Mouse (Mus musculus) layer of hippocampus, adult 11-12 months (tissue): ENCODE measurements around the gene Gm20388.

Experiments
- DNase-seq: peaks from one replicate; pipeline ENCODE4 v3.0.0; 2022; ENCODE audit warnings: low spot score

The Gm20388 gene

DNA sequence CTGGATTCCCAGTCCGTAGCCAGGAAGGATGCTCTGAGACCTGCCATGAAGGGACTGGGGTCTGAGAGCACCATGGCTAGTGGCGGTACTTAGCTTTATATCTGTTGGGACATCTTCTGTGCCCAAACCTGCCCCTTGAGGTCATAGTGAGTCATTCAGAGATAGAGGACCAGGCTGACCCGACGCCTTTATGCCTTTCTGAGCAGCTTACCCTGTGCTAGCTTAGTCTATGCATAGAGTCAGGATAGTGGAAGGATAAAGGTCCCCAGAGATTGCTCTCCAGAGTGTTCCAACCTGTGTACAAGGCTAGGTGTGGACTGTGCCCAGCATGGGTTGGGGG is 582.2 kb downstream of the Gm20388 start:
- DNase-seq = no peak

DNA sequence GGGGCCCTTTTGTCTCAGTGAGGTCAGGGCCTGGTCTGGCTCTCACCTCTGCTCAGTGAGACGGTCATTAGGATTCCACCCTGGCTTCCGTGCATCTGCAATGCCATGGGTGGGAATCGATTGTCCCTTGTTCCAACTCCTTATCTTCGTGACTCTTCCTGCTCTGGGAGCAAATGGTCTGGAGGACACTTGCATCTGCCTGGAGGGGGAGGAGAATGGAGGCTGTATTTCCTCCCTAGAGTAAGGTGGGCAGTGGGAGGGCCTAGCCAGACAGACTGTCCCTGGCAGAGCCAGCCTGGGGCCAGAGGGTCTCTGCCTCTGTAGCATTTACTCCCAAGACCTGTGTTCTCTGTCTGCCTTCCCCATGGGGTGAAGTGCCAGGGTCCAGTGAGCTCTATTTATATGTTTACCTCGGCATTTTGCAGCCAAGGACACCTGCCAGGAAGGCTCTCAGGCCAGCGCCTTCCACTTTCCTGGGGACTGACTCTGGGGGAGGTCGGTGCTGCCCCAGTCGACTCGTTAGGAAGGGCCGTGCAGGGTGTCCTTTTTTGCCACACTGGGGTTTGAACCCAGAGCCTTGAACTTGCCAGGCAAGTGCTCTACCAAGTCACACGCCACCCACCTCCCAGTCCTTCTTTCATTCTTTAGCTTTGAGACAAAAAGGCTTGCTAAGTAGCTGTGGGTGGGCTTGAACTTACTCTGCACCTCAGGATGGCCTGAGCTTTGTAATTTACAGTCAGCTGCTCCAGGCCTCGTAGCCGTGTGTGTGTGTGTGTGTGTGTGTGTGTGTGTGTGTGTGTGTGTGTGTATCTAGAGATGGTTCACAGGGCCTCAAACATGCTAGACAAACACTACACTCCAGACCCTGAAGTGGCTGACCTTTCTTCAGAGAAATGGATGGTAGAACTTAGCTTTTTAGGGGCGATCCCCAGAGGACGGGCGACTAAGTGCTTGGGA is 583.1 kb downstream of the Gm20388 start:
- DNase-seq = no peak

DNA sequence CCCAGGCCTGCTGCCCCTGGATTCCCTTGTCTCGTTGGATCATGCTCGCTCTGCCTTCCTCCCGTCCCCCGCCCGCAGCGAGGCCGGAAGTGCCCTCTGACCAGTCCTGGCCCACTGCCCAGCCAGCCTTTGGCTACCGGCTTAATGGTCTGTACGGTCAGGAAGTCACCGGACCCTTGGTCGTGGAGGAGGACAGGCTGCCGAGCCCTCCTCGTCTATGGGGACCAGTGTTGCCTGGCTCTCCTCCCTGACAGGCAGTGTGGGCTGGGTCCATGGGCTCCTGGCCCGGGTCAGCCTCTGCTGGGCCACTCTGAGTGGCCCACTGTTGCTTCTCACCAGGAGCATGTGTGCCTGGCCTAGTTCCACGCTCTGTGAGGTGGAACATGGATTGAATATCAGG is 584.3 kb downstream of the Gm20388 start:
- peak; percentile 63 for DNase-seq

DNA sequence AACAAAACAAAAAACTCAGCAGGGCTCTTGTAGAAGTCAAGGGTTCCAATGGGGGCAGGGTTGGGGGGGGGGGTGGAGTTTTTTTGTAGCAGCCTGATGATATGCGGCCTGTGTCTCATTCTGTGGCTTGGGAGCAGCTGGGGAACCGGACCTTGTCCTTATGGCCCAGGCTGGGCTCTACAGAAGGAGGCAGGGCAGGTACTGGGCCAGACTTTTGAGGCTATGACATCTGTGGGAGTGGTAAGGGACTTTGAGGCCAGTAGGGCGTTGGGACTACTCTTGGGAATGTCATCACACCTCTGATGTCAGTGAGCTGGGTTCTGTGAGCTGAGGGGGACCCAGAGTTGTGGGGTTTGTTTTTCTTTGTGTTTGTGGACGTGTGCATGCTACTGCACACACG is 584.8 kb downstream of the Gm20388 start:
- DNase-seq = no peak

DNA sequence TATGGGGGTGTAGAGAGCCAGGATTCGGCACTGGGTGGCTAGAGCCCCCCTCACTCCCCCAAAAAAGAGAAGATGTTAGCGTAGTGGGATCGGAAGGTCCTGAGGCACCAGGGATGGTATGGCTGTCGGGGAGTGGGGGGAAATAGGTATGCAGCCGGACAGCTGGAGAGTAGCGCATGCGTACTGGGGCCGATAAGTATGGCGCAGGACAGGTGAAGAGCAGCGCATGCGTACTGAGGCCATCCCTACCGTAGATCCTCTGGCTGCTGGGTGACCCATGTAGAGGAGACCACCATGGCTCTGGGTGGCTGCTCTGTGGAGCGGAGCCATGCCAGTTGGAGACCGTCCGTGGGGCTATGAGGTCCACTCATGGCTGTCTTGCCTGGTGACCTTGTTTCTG is 585.8 kb downstream of the Gm20388 start:
- DNase-seq = no peak

DNA sequence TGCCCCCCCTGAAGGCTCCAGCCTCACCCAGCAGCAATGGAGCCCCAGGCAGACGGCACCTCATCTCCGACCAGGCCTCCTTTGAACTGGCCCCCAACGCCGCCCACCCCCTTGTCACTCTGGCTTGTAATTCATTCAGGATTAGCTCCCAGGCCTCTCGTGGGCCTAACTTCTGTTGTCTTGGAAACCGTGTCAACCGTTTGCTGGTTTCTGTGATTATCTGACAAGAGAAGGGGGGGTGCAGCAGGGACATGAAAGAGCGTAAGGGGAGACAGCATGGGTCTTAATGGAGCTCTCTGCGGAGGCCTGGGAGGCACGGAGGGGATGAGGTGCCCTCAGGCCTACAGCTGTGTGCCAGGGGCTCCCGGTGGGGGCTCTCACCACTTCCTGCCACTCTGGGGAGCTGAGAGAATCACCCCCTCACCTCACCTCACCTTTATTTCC is 586.9 kb downstream of the Gm20388 start:
- no peak for DNase-seq

DNA sequence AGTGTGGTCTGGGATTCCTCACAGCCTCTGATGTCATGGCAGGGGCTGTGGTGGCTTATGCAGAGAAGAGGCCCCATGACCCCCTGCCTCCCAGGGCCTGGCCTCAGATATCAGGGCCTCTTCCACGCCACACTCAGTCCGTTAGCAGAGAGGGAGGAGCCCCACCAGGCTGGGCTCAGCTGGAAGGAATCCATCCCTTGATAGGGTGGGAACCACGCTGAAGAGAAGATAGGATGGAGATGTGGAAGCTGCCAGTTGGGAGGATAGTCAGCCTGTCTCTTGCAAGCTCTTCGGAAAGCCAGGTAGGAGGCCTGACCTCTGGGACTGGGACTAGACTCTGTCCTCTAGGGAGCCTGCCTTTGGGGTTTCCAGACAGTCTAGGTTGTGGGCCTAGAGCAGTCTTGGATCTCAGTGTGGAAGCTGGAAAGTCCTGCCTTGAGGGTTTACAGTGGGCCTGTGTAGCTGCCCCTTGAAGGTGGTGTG is 587.7 kb downstream of the Gm20388 start:
- no peak for DNase-seq

DNA sequence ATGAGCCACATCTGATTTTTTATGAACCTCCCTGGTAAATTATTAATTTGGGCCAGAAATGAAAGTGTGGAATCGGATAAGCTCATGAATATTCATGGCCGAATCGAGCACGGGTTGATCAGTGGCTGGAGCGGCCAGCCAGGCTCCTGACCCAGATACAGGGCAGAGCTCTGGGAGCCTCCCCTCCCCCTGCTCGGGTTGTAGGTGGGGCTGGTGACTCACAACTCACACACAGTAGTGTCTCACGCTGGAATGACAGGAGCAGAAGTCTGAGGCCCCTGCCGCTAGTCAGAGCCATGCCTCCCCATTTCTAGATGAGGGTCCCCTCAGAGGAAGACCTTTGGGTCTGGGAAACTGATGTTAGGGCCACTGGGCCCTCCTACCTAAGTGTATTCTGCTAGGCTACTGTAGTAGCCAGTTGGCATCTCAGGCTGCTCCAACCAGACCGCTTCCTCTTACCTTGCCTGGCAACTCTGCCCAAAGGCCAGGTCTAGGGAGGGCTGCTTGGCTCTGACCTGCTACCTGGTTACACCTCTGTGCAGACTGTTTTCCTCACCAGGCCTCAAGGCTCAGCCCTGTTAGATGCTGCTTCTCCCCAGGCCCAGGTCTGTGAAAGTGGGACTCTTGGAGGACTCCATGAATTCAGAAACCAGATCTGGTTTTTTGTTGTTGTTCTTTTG is 588.4 kb downstream of the Gm20388 start:
- DNase-seq = no peak

DNA sequence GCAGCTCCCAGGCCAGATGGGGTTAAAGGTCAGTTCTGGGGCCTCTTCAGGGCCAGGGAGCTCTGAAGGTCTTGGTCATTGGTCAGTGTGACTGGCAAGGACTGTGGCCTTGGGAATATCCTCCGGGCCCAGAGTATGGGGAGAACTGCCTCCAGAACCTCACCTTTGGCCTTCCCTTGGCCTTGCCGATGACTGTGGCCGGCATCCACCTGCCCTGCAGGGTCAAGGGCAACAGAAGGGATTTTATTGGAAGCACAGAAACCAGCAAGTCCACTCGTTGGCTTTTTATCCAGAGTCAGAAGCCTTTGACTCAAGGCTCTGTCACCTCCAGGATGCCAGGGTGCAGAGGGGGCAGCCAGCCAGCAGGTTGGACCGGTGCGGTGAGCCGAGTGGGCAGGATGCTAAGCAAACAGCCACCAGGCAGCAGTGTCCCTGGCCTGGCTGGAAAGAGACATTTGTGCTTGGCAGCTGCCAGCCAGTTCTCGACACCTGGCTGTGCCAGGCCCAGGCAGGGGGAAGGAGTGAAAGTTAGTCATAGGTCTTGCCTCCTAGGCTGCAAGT is 590.1 kb downstream of the Gm20388 start:
- DNase-seq = no peak

DNA sequence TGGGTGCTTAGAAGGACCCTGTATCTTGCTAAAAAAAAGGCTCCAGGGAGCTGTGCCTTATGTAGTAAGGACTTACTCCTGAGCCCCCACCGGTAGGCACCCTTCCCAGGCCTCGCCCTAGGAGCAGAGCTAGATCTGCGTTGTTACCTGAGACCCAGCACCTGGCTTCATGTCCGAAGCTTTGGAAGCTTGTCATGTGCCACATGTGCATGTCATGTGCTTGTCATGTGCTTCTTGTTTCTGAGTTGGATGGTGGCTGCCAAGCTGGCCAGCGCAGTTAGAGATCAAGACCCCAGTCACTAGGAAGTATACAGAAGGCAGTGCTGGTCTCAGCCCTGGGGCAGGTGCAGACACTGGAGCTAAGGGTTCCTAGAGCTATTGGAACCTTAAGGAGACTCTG is 590.8 kb downstream of the Gm20388 start:
- DNase-seq = no peak

DNA sequence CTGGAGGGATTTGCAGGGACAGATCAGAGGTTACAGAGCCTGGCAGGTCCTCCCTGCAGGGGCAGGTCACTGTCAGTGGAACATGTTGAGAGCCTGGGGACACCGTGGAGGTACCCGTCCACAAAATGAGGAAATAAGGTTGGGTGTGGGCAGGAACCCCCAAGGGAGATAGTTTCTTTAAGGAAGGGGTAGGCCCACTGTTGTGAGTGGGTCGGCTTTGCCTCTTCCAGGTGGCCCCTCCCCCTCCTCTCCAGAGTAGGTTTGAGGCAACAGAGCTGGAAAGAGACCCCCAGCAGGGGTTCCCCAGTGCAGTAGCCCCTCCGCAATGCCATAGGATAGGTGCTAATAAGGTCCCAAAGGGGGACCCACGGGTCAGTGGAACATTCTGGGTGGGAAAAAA is 591.8 kb downstream of the Gm20388 start:
- no peak for DNase-seq

DNA sequence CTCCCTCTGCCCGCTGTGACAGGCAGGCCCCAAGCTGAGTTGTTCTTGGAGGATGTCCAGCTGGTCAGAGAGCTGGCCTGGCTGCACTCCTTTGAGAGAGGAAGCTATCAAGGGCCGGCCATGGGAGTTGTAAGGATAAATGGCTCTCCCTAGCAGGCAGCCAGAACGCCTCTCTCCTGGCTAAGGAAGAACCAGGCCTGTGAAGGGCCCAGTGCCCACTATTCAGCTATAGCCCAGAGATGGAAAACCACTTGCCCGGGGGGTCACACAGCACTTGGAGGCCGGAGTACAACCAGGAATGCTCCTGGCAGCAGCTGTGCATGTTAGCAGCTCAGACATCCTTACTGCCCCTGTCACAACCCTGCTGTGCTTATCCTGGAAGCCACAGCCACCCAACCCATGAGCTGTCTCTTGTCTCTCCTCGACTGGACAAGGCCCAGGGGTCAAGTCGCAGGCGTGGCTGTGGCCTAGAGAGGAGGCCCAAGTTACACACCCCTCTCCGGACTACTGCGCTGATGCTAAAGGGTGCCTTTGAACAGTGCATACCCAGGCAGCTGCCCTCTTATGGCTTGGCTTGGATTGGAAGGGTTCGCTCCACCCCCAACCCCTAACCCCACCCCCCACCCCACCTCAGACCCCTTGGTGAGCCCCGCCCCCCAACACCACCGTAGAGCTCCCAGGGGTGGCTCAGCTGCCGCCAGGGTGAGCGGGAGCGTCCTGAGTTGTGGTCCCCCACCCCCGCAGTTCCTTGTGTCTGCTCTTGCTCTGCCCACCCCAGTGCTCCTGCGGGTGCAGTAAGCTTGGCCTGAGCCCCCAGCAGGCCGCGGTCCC is 593.8 kb downstream of the Gm20388 start:
- DNase-seq = peak; percentile 68

DNA sequence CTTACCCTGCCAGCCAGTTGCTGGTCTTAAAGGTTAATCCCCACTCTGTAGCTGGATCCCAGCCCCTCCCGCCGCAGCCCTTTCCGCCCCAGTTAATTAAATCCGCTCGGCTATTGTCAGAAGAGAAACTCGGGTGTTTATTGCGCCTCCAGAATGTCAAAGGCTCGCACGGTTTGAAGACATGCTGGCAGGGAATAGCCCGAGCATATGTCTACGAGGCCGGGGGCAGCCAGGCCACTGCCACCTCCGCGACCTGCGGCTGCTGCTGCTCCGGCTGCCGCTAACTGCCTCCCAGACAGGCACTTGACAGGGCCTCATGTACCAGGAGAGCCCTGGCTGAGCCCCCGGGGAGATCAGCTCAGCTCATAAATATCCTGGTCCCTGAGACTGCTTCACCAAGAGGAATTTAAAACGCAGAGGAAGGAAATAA is 594.5 kb downstream of the Gm20388 start:
- no peak for DNase-seq

DNA sequence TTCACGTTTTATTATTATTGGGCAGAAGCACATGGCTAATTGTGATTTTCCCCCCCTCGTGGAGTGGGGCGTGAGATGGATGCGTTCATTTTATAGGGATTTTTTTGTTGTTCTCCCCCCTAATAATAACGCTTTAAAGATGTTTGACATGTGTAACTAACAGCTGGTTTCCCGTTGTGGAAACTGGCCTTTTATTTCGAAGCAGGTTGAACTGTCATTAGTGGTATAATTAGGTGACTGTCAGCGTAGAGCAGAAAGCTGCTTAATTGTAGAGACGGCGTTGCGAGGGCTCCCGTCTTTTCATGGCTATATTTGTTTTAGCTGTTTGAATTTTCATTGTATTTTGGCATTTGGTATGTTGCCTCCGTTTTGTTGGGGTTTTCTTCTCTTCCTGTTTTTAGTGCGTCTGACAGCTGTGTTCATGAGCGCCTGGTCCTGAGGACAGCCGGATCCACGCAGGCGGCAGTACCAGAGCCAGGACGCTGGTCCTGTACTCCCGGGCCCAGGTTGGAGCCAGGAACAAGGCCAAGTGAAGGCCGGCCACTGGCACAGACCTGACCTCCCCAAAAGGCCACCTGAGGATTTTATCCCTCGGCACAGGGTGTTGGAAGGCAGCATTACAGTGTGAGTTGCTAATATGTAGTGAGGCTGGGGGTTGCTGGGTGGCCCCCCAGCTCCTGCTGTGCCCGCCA is 595.1 kb downstream of the Gm20388 start:
- DNase-seq = no peak

DNA sequence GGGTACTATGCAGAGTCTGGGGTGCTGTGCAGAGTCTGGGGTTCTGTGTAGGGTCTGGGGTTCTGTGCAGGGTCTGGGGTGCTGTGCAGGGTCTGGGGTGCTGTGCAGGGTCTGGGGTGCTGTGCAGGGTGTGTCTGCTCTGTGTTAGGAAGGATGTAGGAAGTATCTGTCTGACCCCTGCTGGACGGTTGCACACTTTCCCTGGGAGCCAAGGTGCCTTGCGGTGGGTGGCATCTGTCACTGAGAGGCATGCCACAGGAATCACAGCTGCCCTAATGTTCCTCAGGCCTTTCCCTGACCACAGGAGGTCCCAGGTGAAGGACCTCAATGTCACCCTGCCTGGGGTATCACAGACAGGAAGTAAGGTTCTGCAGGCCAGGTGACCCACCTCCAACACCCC is 595.9 kb downstream of the Gm20388 start:
- no peak for DNase-seq

DNA sequence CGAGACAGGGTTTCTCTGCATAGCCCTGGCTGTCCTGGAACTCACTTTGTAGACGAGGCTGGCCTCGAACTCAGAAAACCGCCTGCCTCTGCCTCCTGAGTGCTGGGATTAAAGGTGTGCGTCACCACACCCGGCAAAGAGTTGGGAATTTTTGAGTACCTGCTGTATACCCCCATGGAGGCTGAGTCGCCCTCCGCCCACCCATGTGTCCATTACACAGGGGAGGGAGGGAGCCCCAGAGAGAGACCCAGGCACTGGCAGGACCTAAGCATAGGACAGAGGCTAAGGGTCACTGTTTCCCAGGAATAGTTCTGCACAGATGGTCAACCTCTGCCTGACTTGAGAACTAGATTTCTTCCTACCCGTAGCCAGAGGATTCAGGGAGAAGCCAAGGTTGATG is 596.6 kb downstream of the Gm20388 start:
- no peak for DNase-seq

DNA sequence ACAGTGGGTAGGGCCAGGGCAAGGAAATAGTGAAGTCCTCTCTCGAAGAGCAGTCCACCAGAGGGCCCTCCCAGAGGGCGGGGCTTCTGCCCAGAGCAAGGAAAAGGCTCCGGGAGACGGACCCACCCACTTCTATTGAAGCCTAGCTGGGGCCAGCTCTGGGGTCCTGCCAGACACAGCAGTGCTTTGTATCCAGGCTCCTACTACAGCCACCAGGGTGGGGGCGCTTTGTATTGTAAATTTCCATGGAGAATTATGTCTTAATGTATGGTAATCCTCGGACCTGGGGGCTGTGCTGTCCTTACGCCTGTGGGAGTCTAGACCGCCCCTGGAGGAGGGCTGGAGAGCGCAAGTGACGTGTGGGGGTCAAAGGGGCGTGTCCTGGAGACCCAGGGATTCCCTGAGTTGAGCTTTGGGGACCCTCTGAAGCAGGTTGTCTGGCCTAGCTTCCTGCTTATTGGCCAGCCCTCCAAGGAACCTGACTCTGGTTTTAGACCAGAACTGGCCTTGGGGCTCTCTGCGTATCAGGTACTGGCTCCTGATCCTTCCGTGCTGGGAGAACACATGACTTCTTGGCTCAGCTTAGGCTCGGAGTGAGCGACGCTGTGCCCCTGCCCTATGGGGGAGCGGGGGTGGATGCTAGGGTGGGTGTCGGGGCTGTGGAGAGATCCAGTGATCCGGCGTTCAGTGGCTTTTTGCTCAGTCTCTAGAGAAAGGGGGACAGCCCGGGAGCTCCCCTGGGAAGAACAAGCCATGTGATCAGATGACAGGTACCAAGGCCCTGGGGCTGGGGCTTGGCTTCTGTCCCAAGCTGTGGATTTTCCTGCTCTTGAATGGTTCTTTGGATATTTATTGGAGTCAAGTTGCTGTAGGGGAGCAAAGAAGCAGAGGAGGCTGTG is 598.7 kb downstream of the Gm20388 start:
- DNase-seq = no peak

DNA sequence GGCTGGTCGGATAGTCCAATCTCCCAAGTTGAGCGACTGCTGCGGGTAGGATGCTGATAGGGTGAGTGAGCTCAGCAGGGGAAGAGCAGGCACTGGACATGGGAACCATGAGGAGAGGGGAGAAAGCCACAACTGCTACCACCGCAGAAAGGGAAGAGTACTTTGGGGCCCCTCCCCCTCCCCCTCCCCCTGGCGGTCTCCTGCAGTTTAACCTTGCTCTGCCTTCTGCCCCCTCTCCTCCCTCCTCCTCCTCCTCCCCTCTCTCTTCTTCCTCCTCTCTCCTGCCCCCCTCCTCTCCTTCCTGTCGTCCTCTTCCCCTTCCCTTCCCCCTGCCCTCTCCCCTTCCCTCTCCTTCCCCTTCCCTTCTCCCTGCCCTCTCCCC is 599.4 kb downstream of the Gm20388 start:
- no peak for DNase-seq

DNA sequence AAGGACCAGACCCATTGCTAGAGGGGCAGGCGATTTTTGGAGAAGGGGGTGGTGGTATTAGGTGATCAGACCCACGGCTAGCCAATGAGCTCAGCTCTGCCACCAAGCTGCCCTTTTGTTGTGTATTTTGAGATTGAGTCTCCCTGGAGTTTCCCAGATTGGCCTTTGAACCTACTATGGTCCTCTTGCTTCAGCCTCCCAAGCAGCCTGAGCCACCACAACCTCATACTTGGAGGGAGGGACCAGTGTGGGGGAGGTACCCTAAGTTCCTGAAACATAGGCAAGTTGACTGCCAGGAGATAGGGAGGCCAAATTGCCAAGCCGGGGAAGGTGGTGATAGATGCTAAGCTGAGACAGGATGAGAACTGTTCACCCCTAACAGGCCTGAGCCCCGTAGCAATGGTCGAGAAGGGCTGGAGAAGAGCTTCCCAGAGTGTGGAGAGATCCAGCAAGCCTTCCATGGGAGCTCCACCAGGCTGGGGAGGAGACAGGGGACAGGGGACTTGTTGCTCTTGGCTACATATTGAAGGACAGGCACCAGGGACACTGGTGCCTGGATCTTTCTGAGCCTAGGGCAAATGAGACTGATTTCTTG is 600.3 kb downstream of the Gm20388 start:
- no peak for DNase-seq

DNA sequence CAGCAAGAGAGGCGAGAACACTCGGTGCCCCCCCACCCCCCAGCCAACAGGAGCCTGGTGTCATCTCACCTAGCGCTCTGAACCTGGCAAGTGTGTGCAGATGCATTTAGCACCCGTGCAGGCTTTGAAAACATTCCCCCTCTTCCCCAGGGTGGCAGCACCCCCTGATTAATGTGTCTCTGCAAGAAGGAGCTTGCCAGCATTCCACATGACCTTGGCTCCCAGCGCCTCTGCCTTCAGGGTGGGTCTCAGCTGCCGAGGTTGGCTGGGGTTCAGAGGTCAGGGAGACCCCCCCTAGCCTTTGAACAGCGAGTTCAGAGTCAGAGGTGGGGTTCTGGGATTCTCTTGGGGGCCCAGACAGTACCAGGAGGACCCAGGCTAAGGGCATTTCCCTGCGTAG is 601.1 kb downstream of the Gm20388 start:
- DNase-seq = no peak
